Mouse (Mus musculus) limb, embryonic 11.5 days (tissue): ENCODE measurements around the gene Lck. TPM values are rescaled to one million over a fixed set of nuclear protein-coding genes. Genes with fewer than 3 reads are reported as not detected.

Experiments
- ATAC-seq: fragments of 200-750 bp; cut with Nextera tagmentation; 2 replicates; pipeline ENCODE4 v1.8.0; 2017; ENCODE audit warnings: low read depth; ENCODE audit not compliant: insufficient number of reproducible peaks, low FRiP score, low TSS enrichment
- DNase-seq: peaks from one replicate; pipeline ENCODE4 v3.0.0-alpha.2; 2015; ENCODE audit warnings: low spot score
- H3K27ac ChIP-seq: fragments of 300-500 bp; sonication (generic); replicated peaks from 2 replicates; pipeline ENCODE4 v1.5.1; 2014; ENCODE audit warnings: low read depth, mild to moderate bottlenecking, low read length
- H3K27me3 ChIP-seq: fragments of 300-500 bp; sonication (generic); 2 replicates; pipeline ENCODE4 v1.6.1; 2014; ENCODE audit warnings: mild to moderate bottlenecking, low read length, mixed read lengths; ENCODE audit not compliant: control insufficient read depth, insufficient read depth
- H3K36me3 ChIP-seq: fragments of 300-500 bp; sonication (generic); 2 replicates; pipeline ENCODE4 v1.6.1; 2014; ENCODE audit warnings: mild to moderate bottlenecking, low read length, moderate library complexity, mixed read lengths; ENCODE audit not compliant: control insufficient read depth, insufficient read depth
- H3K4me1 ChIP-seq: fragments of 300-500 bp; sonication (generic); 2 replicates; pipeline ENCODE4 v1.6.1; 2014; ENCODE audit warnings: low read length, mixed read lengths; ENCODE audit not compliant: control insufficient read depth, insufficient read depth
- H3K4me2 ChIP-seq: fragments of 300-500 bp; sonication (generic); 2 replicates; pipeline ENCODE4 v1.6.1; 2014; ENCODE audit warnings: low read depth, mild to moderate bottlenecking, moderate library complexity; ENCODE audit not compliant: severe bottlenecking
- H3K4me3 ChIP-seq: fragments of 300-500 bp; sonication (generic); 2 replicates; pipeline ENCODE4 v1.5.1; 2014; ENCODE audit warnings: low read depth, low read length
- H3K9ac ChIP-seq: fragments of 300-500 bp; sonication (generic); 2 replicates; pipeline ENCODE4 v1.6.1; 2014; ENCODE audit warnings: mild to moderate bottlenecking, low read length
- H3K9me3 ChIP-seq: fragments of 300-500 bp; sonication (generic); 2 replicates; pipeline ENCODE4 v1.6.1; 2016; ENCODE audit warnings: low read length; ENCODE audit not compliant: control insufficient read depth
- WGBS: fragments of 180-500 bp; shearing (Covaris S2); extraction: QIAGEN DNeasy Blood & Tissue Kit; methylation state at CpG from one replicate; pipeline ENCODE4 v1.1.7; 2014; 5-methylcytosine and 5-hydroxymethylcytosine counted together
- polyA plus RNA-seq: library from polyadenylated mRNA; unstranded; fragments of >200 nt; fragmentation: Nextera tagmentation; extraction: Ambion mirVana; gene quantifications from 2 replicates; pipeline ENCODE4 v1.2.1, GENCODE M21; 2014

The Lck gene
- polyA plus RNA-seq, 1 experiment from 2014 or later = 10.7 TPM

DNA sequence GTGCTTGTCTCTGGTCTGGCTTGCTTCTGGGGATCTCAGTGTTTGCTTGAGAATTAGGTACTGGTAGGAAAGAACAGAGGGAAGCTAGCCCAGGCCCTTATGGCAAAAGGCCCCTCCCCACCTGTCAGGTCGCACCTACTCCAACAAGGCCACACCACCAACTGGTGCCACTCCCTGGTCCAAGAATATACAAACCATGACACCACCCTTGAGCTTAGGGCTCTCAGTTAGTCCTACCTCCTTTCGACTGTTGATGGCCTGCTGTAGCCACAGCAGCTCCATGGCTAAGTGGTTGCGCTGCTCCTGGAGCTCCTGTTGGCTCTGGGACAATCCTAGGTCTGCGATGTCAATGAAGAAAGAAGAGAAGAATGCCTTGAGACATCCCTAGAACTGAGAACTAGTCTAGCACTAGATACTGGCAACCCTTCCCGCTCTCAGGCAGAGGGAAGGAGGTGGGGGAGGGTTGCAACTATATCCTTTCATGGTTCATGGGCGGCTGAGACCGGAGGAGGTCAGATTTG is 43.7 kb upstream of the Lck start:
- Histone ChIP-seq H3K27me3 (no peaks in the 10 kb centered on the region), H3K4me3 (no peak overlapping the region), H3K27ac (no peak overlapping the region), H3K36me3 (no peaks in the 10 kb centered on the region; the same call in none of the 2 replicates), H3K4me2 (no peak overlapping the region), H3K4me1 (peaks cover 4% of the 10 kb centered on the region; the same call in 1 of the 2 replicates), H3K9me3 (no peaks in the 10 kb centered on the region), H3K9ac (no peak overlapping the region)
- DNase-seq (no peak), ATAC-seq (no peak)
- 92% methylated on average over 7 of the region's 7 CpGs for WGBS

DNA sequence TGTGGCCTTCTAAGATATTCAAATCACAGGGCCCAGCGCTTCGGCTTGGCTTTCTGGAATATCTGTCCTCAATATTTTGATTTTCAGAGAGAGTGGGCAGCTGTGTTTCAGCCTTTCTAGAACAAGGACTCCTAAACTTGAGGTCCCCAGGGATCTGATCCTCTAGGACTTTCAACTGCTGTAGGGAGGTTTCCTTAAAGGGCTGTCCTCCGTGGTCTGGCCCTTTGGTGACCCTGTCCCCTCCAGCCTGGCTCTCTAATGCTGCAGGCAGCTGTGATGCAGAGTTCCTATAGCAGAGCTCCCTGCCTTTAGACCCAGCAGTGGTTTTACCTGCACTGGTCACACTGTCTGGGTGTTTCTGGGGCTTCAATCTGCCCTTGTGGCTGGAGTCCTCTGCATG is 43.2 kb upstream of the Lck start:
- 92% methylated on average over 3 of the region's 3 CpGs for WGBS
- Histone ChIP-seq H3K4me3 (no peak overlapping the region), H3K4me1 (peaks cover 4% of the 10 kb centered on the region; the same call in 1 of the 2 replicates), H3K4me2 (no peak overlapping the region), H3K27ac (no peak overlapping the region), H3K27me3 (no peaks in the 10 kb centered on the region), H3K9ac (no peak overlapping the region), H3K36me3 (no peaks in the 10 kb centered on the region; the same call in none of the 2 replicates), H3K9me3 (no peaks in the 10 kb centered on the region)
- DNase-seq = no peak
- ATAC-seq = no peak

DNA sequence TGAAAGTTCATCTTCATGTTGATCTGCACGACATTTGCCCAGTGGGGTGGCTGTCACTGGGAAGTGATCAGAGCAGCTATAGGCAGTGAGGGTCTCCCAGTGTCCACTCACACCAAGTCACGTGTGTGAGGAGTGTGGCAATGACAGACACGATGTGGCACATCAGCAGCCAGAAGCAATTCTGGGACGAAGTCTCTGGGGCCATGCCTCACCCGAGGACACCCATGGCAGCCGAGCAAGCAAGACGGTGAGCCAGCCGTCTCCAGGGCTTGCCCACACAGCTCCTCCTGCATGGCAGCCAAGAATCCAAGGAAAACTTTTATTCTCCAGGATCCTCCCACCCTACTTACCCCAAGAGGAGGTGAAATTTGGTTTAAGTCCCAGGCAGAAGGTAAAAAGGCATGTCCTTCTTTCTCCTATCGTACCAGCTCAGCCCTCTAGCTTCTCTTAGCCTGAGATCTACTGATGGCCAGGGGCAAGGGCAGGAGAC is 42.4 kb upstream of the Lck start:
- Histone ChIP-seq H3K4me1 (peaks cover 4% of the 10 kb centered on the region; the same call in 1 of the 2 replicates), H3K27me3 (no peaks in the 10 kb centered on the region), H3K9ac (no peak overlapping the region), H3K4me3 (no peak overlapping the region), H3K36me3 (no peaks in the 10 kb centered on the region; the same call in none of the 2 replicates), H3K4me2 (no peak overlapping the region), H3K27ac (no peak overlapping the region), H3K9me3 (no peaks in the 10 kb centered on the region)
- 87% methylated on average over 9 of the region's 9 CpGs for WGBS
- no peak for ATAC-seq
- DNase-seq = no peak

GRCm38 (mm10) chr4:129614093-129614492 is 40.7 kb upstream of the Lck start, which contains the start of gene Dcdc2b:
TSS of gene Dcdc2b (minus strand) at chr4:129614257.
- DNase-seq = no peak
- H3K9me3 ChIP-seq = no peaks in the 10 kb centered on the region
- 82% methylated on average over 6 of the region's 6 CpGs for WGBS
- no peaks in the 10 kb centered on the region; the same call in 1 of the 2 replicates for H3K36me3 ChIP-seq
- no peak within 1 kb of the TSS for H3K9ac ChIP-seq
- H3K4me1 ChIP-seq = peaks cover 4% of the 10 kb centered on the region; the same call in 1 of the 2 replicates
- no peak within 1 kb of the TSS for H3K4me3 ChIP-seq
- no peak within 1 kb of the TSS for H3K4me2 ChIP-seq
- no peak for ATAC-seq
- no peak within 1 kb of the TSS for H3K27ac ChIP-seq
- H3K27me3 ChIP-seq = no peaks in the 10 kb centered on the region

DNA sequence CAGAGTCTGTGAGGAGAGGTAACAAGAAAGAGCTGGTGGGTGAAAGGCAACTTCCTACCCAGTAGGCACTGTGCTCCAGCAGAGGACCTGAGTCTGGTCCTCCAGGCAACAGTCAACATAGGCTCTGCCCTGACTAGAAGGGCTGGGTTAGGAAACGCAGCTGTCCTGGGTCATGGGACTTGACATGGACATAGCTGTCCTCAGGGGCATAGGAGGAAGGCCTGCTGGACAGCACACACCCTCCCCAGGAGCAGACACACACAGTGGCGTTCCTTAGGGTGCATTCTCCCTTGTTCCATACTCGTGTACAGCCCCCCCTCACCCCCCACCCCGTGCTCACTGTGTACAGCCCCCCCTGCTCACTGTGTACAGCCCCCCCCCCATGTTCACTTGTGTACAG is 37.0 kb upstream of the Lck start:
- WGBS = 77% methylated on average over 4 of the region's 4 CpGs
- Histone ChIP-seq H3K4me3 (no peak overlapping the region), H3K4me1 (no peaks in the 10 kb centered on the region), H3K9ac (no peak overlapping the region), H3K9me3 (no peaks in the 10 kb centered on the region), H3K4me2 (no peak overlapping the region), H3K27ac (no peak overlapping the region), H3K36me3 (peaks cover 8% of the 10 kb centered on the region; the same call in 1 of the 2 replicates), H3K27me3 (no peaks in the 10 kb centered on the region)
- ATAC-seq (no peak), DNase-seq (no peak)

- peaks cover 8% of the 10 kb centered on the region; the same call in 1 of the 2 replicates for H3K36me3 ChIP-seq
- WGBS = 82% methylated on average over 4 of the region's 4 CpGs
- H3K27me3 ChIP-seq = no peaks in the 10 kb centered on the region
- no peak overlapping the region for H3K4me3 ChIP-seq
- H3K4me1 ChIP-seq = no peaks in the 10 kb centered on the region
- H3K4me2 ChIP-seq = no peak overlapping the region
- DNase-seq = no peak
- no peak overlapping the region for H3K27ac ChIP-seq
- no peak overlapping the region for H3K9ac ChIP-seq
- no peaks in the 10 kb centered on the region for H3K9me3 ChIP-seq
- no peak for ATAC-seq
These were observed 36.6 kb upstream of the Lck start for GRCm38 (mm10) chr4:129610026-129610425.

GRCm38 (mm10) chr4:129609139-129609631 is 35.7 kb upstream of the Lck start:
- Histone ChIP-seq H3K36me3 (peaks cover 10% of the 10 kb centered on the region; the same call in 1 of the 2 replicates), H3K27me3 (no peaks in the 10 kb centered on the region), H3K4me3 (no peak overlapping the region), H3K9me3 (no peaks in the 10 kb centered on the region), H3K4me1 (no peaks in the 10 kb centered on the region), H3K27ac (no peak overlapping the region), H3K4me2 (no peak overlapping the region), H3K9ac (no peak overlapping the region)
- no peak for ATAC-seq
- no peak for DNase-seq
- 84% methylated on average over 12 of the region's 12 CpGs for WGBS

GRCm38 (mm10) chr4:129608426-129609025 is 35.1 kb upstream of the Lck start:
- Histone ChIP-seq H3K36me3 (peaks cover 12% of the 10 kb centered on the region; the same call in 1 of the 2 replicates), H3K9me3 (no peaks in the 10 kb centered on the region), H3K4me3 (no peak overlapping the region), H3K27ac (no peak overlapping the region; the same call in 1 of the 2 replicates), H3K9ac (no peak overlapping the region), H3K4me1 (no peaks in the 10 kb centered on the region), H3K27me3 (no peaks in the 10 kb centered on the region), H3K4me2 (no peak overlapping the region)
- WGBS = 33% methylated on average over 7 of the region's 7 CpGs
- ATAC-seq (0 out of 2 replicates have a peak, but pooled peaks have one; percentile 56), DNase-seq (peak; percentile 88)
